Mouse (Mus musculus): ENCODE data around the gene Unc5cl.

DNA sequence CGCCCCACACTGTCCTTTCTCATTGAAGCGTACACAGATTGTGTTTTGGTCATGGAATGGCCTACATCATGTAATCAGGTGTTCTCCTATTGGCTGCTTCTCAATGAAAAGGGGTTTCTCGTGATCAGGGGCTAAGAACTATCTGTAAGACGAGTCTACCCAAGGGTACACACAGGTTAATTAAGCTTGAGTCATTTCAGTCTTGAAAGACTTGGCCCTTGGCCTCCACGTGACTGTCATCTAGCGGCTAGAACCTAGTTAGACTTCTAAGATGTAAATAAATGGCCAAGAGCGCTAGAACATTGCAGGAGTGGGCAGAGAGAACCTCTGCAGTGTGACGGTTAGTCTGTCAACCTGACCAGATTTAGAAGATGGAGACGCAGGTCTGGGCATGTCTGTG, 30.5 kb upstream of the Unc5cl start:
- no peak for TF ChIP-seq EP300 (IDR thresholded peaks at IDR 0.05)
- no peak for TF ChIP-seq CTCF (IDR thresholded peaks at IDR 0.05)

Data from lung, postnatal 0 days (tissue).